Mouse (Mus musculus): ENCODE data around the gene Olfr58.
"Not testable (repeated sequence)": the region's sequence is repeated elsewhere in the genome, so short reads cannot be mapped to it uniquely, and the experiment has no call there.

Olfr58 gene

GRCm38 (mm10) chr9:19779983-19780382 is at the start of gene Olfr58:
Gene Olfr58, plus strand, starts transcription at chr9:19780283.
- no peak for DNase-seq

GRCm38 (mm10) chr9:19769136-19769535 is 10.9 kb upstream of the Olfr58 start:
- DNase-seq = no peak

DNA sequence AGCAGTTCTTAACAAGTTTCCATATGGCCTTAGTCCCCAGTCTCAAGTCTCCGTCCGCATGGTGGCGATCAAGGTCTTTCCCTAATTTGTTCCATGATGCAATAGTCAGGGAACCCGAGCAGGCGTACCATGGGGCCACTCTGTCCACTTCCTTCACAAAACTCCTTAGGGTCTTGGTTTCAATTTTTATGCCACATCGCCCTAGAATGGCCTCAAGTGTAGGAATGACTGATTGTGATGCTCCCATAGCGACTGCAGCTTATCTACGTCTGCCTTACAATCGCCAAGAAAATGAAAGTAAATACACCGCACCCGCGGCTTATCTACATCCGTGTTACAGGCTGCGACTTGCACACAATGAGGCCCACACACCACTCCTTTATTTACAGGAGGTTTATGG is 10.4 kb upstream of the Olfr58 start:
- peak; percentile 80 for DNase-seq

DNA sequence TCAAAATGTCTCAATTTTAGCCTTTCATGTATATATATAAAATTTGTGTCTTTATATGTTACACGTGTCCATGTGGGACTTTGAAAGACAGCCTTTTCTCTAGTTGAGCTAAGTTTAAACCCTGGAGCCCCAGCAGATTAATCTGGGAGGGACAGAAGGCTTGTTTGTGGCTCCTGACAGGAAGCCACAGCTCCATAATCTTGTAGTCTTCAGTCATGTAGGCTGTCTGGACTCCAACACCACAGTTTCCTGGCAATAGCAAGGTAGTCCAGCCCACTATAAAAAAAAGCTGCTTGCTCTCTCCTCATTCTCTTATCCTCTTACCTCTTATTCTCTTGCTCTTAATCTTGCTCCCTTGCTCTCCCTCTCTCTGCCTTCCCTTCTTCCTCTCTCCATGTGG is 22.9 kb downstream of the Olfr58 start:
- no peak for DNase-seq

DNA sequence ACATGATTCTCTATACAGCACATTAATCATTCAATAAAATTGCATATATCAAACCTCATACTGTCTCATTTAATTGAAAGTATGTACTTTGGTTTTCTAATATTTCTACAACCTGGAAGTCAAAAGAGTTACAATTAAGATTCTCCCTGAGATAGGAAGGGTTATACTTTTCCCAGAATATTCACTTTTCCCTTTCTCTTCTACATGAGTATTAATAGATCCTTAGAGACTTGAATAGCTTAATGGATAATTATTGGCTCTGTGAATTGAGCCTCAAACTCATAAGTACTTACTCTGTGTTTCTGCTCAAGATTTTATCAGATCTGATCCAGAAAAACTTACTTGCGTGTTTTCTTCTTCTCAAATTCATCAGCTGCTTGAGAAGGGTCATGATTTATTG is 24.5 kb downstream of the Olfr58 start, which contains the start of gene Olfr859:
Gene Olfr859 (plus strand): TSS at position 301 of the 400 bp plus-strand sequence.
- DNase-seq = not testable (repeated sequence)
